Mouse (Mus musculus) splenic B cell, adult 2 months (primary cell): ENCODE data around the gene Tgfa.

ENCODE experiments used
- DNase-seq: peaks from one replicate; pipeline ENCODE4 v3.0.0-alpha.2; 2011; ENCODE audit warnings: low read depth, low spot score
- H3K27me3 ChIP-seq: 2 replicates; pipeline ENCODE4 v1.6.1; 2012; ENCODE audit warnings: mild to moderate bottlenecking, low read length, moderate library complexity, mixed read lengths; ENCODE audit not compliant: control insufficient read depth, poor library complexity, insufficient read depth, severe bottlenecking
- H3K36me3 ChIP-seq: 2 replicates; pipeline ENCODE4 v1.6.1; 2012; ENCODE audit warnings: mild to moderate bottlenecking, low read length, moderate library complexity, mixed read lengths; ENCODE audit not compliant: control insufficient read depth, poor library complexity, insufficient read depth, severe bottlenecking

The Tgfa gene

GRCm38 (mm10) chr6:86176236-86176635, 18.8 kb upstream of the Tgfa start:
- no peak for DNase-seq
- H3K36me3 ChIP-seq: no peaks in the 10 kb centered on the region
- H3K27me3 ChIP-seq: no peaks in the 10 kb centered on the region

GRCm38 (mm10) chr6:86176721-86177120, 18.3 kb upstream of the Tgfa start:
- no peaks in the 10 kb centered on the region for H3K36me3 ChIP-seq
- no peaks in the 10 kb centered on the region for H3K27me3 ChIP-seq
- no peak for DNase-seq

GRCm38 (mm10) chr6:86177331-86177982, 17.6 kb upstream of the Tgfa start:
- Histone ChIP-seq H3K27me3 (no peaks in the 10 kb centered on the region), H3K36me3 (no peaks in the 10 kb centered on the region)
- DNase-seq: no peak

GRCm38 (mm10) chr6:86180617-86181016, 14.4 kb upstream of the Tgfa start:
- H3K27me3 ChIP-seq: no peaks in the 10 kb centered on the region
- H3K36me3 ChIP-seq: no peaks in the 10 kb centered on the region
- DNase-seq: no peak

GRCm38 (mm10) chr6:86182016-86182415, 13.0 kb upstream of the Tgfa start:
- DNase-seq: no peak

GRCm38 (mm10) chr6:86182626-86183025, 12.4 kb upstream of the Tgfa start:
- Histone ChIP-seq H3K27me3 (no peaks in the 10 kb centered on the region), H3K36me3 (no peaks in the 10 kb centered on the region)
- no peak for DNase-seq

More at GRCm38 (mm10) chr6:86182016-86182415, 13.0 kb upstream of the Tgfa start:
- Histone ChIP-seq H3K36me3 (no peaks in the 10 kb centered on the region), H3K27me3 (no peaks in the 10 kb centered on the region)

- DNase-seq: no peak
- H3K36me3 ChIP-seq: no peaks in the 10 kb centered on the region
Measured at GRCm38 (mm10) chr6:86186106-86186955, 8.7 kb upstream of the Tgfa start.

GRCm38 (mm10) chr6:86188741-86189480, 6.1 kb upstream of the Tgfa start:
- DNase-seq: no peak
- no peaks in the 10 kb centered on the region for H3K27me3 ChIP-seq
- H3K36me3 ChIP-seq: no peaks in the 10 kb centered on the region

More at GRCm38 (mm10) chr6:86186106-86186955, 8.7 kb upstream of the Tgfa start:
- H3K27me3 ChIP-seq: no peaks in the 10 kb centered on the region

- Histone ChIP-seq H3K27me3 (no peaks in the 10 kb centered on the region), H3K36me3 (no peaks in the 10 kb centered on the region)
- DNase-seq: no peak
Measured at GRCm38 (mm10) chr6:86190622-86191021, 4.4 kb upstream of the Tgfa start.

- no peaks in the 10 kb centered on the region for H3K36me3 ChIP-seq
- DNase-seq: no peak
- H3K27me3 ChIP-seq: no peaks in the 10 kb centered on the region
Measured at GRCm38 (mm10) chr6:86192978-86193377, 2.0 kb upstream of the Tgfa start.

GRCm38 (mm10) chr6:86193879-86194278, 1.1 kb upstream of the Tgfa start:
- no peaks in the 10 kb centered on the region for H3K36me3 ChIP-seq
- H3K27me3 ChIP-seq: no peaks in the 10 kb centered on the region
- DNase-seq: peak; percentile 33

- Histone ChIP-seq H3K27me3 (no peaks in the 10 kb centered on the region), H3K36me3 (no peaks in the 10 kb centered on the region)
- no peak for DNase-seq
Measured at GRCm38 (mm10) chr6:86196034-86196433, 1.0 kb downstream of the Tgfa start.

- no peaks in the 10 kb centered on the region for H3K27me3 ChIP-seq
- no peak for DNase-seq
- no peaks in the 10 kb centered on the region for H3K36me3 ChIP-seq
Measured at GRCm38 (mm10) chr6:86197150-86197862, 2.3 kb downstream of the Tgfa start.

GRCm38 (mm10) chr6:86200934-86201333, 5.9 kb downstream of the Tgfa start:
- no peak for DNase-seq
- H3K27me3 ChIP-seq: no peaks in the 10 kb centered on the region
- no peaks in the 10 kb centered on the region for H3K36me3 ChIP-seq
